Mouse (Mus musculus) heart, embryonic 14.5 days (tissue): ENCODE measurements around the gene Bcor. TPM values are rescaled to one million over a fixed set of nuclear protein-coding genes. Genes with fewer than 3 reads are reported as not detected.
A peak's percentile ranks its signal among the peaks of the same experiment; 100 is the strongest.

Experiments used
- ATAC-seq: fragments of 200-750 bp; cut with Nextera tagmentation; 2 replicates; pipeline ENCODE4 v1.8.0; 2017; ENCODE audit warnings: low read depth, moderate TSS enrichment; ENCODE audit not compliant: insufficient number of reproducible peaks, insufficient read depth, low FRiP score
- H3K27ac ChIP-seq, 2 experiments: fragments of 200-500 bp in 1 of 2; fragments of 300-500 bp in 1 of 2; sonication (generic) in 1 of 2; replicated peaks in 1 of 2; 2 replicates each; pipeline ENCODE4 v1.5.1; 2012 to 2014; ENCODE audit warnings: low read depth in 2 of 2, low read length in 2 of 2, control low read depth in 1 of 2, mild to moderate bottlenecking in 1 of 2, mixed read lengths in 1 of 2; ENCODE audit not compliant: control insufficient read depth in 1 of 2, insufficient read depth in 1 of 2
- H3K27me3 ChIP-seq: fragments of 300-500 bp; sonication (generic); 2 replicates; pipeline ENCODE4 v1.6.1; 2014; ENCODE audit warnings: mild to moderate bottlenecking, low read length, control low read depth; ENCODE audit not compliant: control insufficient read depth, insufficient read depth
- H3K36me3 ChIP-seq: fragments of 300-500 bp; sonication (generic); 2 replicates; pipeline ENCODE4 v1.6.1; 2014; ENCODE audit warnings: mild to moderate bottlenecking, control low read depth, low read length, mixed read lengths; ENCODE audit not compliant: control insufficient read depth, insufficient read depth
- H3K4me1 ChIP-seq, 2 experiments: fragments of 200-500 bp in 1 of 2; fragments of 300-500 bp in 1 of 2; sonication (generic) in 1 of 2; 2 replicates each; pipeline ENCODE4 v1.6.1; 2012 to 2014; ENCODE audit warnings: low read length in 2 of 2, control low read depth in 1 of 2, mixed read lengths in 1 of 2; ENCODE audit not compliant: control insufficient read depth in 2 of 2, insufficient read depth in 2 of 2
- H3K4me2 ChIP-seq: fragments of 300-500 bp; sonication (generic); 2 replicates; pipeline ENCODE4 v1.6.1; 2014; ENCODE audit warnings: mild to moderate bottlenecking, low read length
- H3K4me3 ChIP-seq, 2 experiments: fragments of 200-500 bp in 1 of 2; fragments of 300-500 bp in 1 of 2; sonication (generic) in 1 of 2; 2 replicates each; pipeline ENCODE4 v1.5.1; 2012 to 2014; ENCODE audit warnings: low read length in 2 of 2, mild to moderate bottlenecking in 2 of 2, control low read depth in 1 of 2, low read depth in 1 of 2, moderate library complexity in 1 of 2; ENCODE audit not compliant: control insufficient read depth in 1 of 2, insufficient read depth in 1 of 2
- H3K9ac ChIP-seq: fragments of 300-500 bp; sonication (generic); 2 replicates; pipeline ENCODE4 v1.6.1; 2014; ENCODE audit warnings: mild to moderate bottlenecking, low read length
- H3K9me3 ChIP-seq: fragments of 300-500 bp; sonication (generic); 2 replicates; pipeline ENCODE4 v1.6.1; 2016; ENCODE audit warnings: low read length, control low read depth; ENCODE audit not compliant: control insufficient read depth
- WGBS: fragments of 180-500 bp; shearing (Covaris S2); extraction: QIAGEN DNeasy Blood & Tissue Kit; methylation state at CpG from one replicate; pipeline ENCODE4 v1.1.7; 2014; 5-methylcytosine and 5-hydroxymethylcytosine counted together
- polyA plus RNA-seq: library from polyadenylated mRNA; unstranded; fragments of >200 nt; fragmentation: Nextera tagmentation; extraction: Ambion mirVana; gene quantifications from 2 replicates; pipeline ENCODE4 v1.2.1, GENCODE M21; 2014

The Bcor gene
- polyA plus RNA-seq, 1 experiment from 2014 or later: 17.0 TPM

GRCm38 (mm10) chrX:12087511-12088300 is 72.4 kb downstream of the Bcor start:
- 2% methylated on average over 51 of the region's 55 CpGs for WGBS
- Histone ChIP-seq H3K27me3 (peaks cover 63% of the 10 kb centered on the region), H3K36me3 (no peaks in the 10 kb centered on the region), H3K4me3 (peak overlapping the region; percentile 50 to 59), H3K4me2 (peak overlapping the region; percentile 83), H3K27ac (peak overlapping the region; percentile 80 to 95), H3K4me1 (peaks cover 33 to 41% of the 10 kb centered on the region in 2 experiments), H3K9me3 (no peaks in the 10 kb centered on the region), H3K9ac (peak overlapping the region; percentile 80)
- no peak for ATAC-seq

GRCm38 (mm10) chrX:12086674-12087510 is 73.3 kb downstream of the Bcor start:
- H3K9ac ChIP-seq: peak overlapping the region; percentile 80

GRCm38 (mm10) chrX:12085949-12086348 is 74.2 kb downstream of the Bcor start:
- Histone ChIP-seq H3K9me3 (no peaks in the 10 kb centered on the region), H3K36me3 (no peaks in the 10 kb centered on the region), H3K9ac (no peak overlapping the region), H3K27ac (no peak overlapping the region), H3K4me2 (no peak overlapping the region; the same call in 1 of the 2 replicates), H3K27me3 (peaks cover 65% of the 10 kb centered on the region), H3K4me1 (peaks cover 38 to 45% of the 10 kb centered on the region in 2 experiments), H3K4me3 (no peak overlapping the region)
- ATAC-seq: no peak
- WGBS: 17% methylated on average over 10 of the region's 10 CpGs

More at GRCm38 (mm10) chrX:12086674-12087510, 73.3 kb downstream of the Bcor start:
- Histone ChIP-seq H3K4me1 (peaks cover 34 to 37% of the 10 kb centered on the region in 2 experiments), H3K9me3 (no peaks in the 10 kb centered on the region), H3K4me2 (peak overlapping the region; percentile 83), H3K36me3 (no peaks in the 10 kb centered on the region), H3K27ac (peak overlapping the region; percentile 40 to 95; a peak in 3 of 4 replicates), H3K4me3 (peak overlapping the region; percentile 50 to 59), H3K27me3 (peaks cover 68% of the 10 kb centered on the region)
- WGBS: 2% methylated on average over 66 of the region's 70 CpGs
- ATAC-seq: no peak

- no peak overlapping the region for H3K27ac ChIP-seq
- no peak overlapping the region for H3K9ac ChIP-seq
- 22% methylated on average over 18 of the region's 18 CpGs for WGBS
- H3K4me3 ChIP-seq: no peak overlapping the region
- no peaks in the 10 kb centered on the region for H3K9me3 ChIP-seq
- peaks cover 62% of the 10 kb centered on the region for H3K27me3 ChIP-seq
- no peak for ATAC-seq
- H3K36me3 ChIP-seq: no peaks in the 10 kb centered on the region
- H3K4me1 ChIP-seq: peaks cover 32 to 39% of the 10 kb centered on the region in 2 experiments
- no peak overlapping the region for H3K4me2 ChIP-seq
Observed at GRCm38 (mm10) chrX:12085290-12085689, 74.9 kb downstream of the Bcor start.

- Histone ChIP-seq H3K36me3 (no peaks in the 10 kb centered on the region), H3K27me3 (peaks cover 59% of the 10 kb centered on the region), H3K27ac (no peak overlapping the region), H3K9ac (no peak overlapping the region), H3K9me3 (no peaks in the 10 kb centered on the region), H3K4me3 (no peak overlapping the region), H3K4me2 (no peak overlapping the region), H3K4me1 (peaks cover 27 to 33% of the 10 kb centered on the region in 2 experiments)
- ATAC-seq: no peak
- 65% methylated on average over 4 of the region's 4 CpGs for WGBS
Observed at GRCm38 (mm10) chrX:12084698-12085097, 75.5 kb downstream of the Bcor start.

- no peaks in the 10 kb centered on the region for H3K36me3 ChIP-seq
Observed at GRCm38 (mm10) chrX:12083631-12084030, 76.5 kb downstream of the Bcor start.

GRCm38 (mm10) chrX:12082736-12083135 is 77.4 kb downstream of the Bcor start:
- Histone ChIP-seq H3K36me3 (no peaks in the 10 kb centered on the region), H3K4me2 (no peak overlapping the region), H3K27me3 (peaks cover 58% of the 10 kb centered on the region), H3K27ac (no peak overlapping the region; a peak in 1 of 4 replicates), H3K4me1 (peaks cover 20 to 24% of the 10 kb centered on the region in 2 experiments), H3K9ac (no peak overlapping the region), H3K9me3 (no peaks in the 10 kb centered on the region), H3K4me3 (no peak overlapping the region)
- no peak for ATAC-seq
- 24% methylated on average over 14 of the region's 16 CpGs for WGBS

More at GRCm38 (mm10) chrX:12083631-12084030, 76.5 kb downstream of the Bcor start:
- Histone ChIP-seq H3K27ac (no peak overlapping the region), H3K4me2 (no peak overlapping the region), H3K9me3 (no peaks in the 10 kb centered on the region), H3K4me3 (no peak overlapping the region), H3K27me3 (peaks cover 60% of the 10 kb centered on the region), H3K9ac (no peak overlapping the region), H3K4me1 (peaks cover 20 to 24% of the 10 kb centered on the region in 2 experiments)
- 39% methylated on average over 10 of the region's 10 CpGs for WGBS
- ATAC-seq: no peak
